Mouse (Mus musculus): ENCODE data around the gene Fam133b.

GRCm38 (mm10) chr5:3508480-3509381 lies 34.9 kb upstream of the Fam133b start:
- no peak for TF ChIP-seq POLR2A (IDR thresholded peaks at IDR 0.05; ENCODE audit: borderline replicate concordance, insufficient read depth, low read length)
- TF ChIP-seq CTCF (IDR thresholded peaks at IDR 0.05; ENCODE audit: borderline replicate concordance, insufficient read depth, low read depth, low read length): no peak
